Mouse (Mus musculus) liver, embryonic 14.5 days (tissue): ENCODE results near the gene Szrd1. TPM values are rescaled to one million over a fixed set of nuclear protein-coding genes. Genes with fewer than 3 reads are reported as not detected.
"Not testable (repeated sequence)": the region's sequence is repeated elsewhere in the genome, so short reads cannot be mapped to it uniquely, and the experiment has no call there.

Experiments used
- ATAC-seq: fragments of 200-750 bp; cut with Nextera tagmentation; 2 replicates; pipeline ENCODE4 v1.8.0; 2017; ENCODE audit warnings: moderate number of reproducible peaks, mild to moderate bottlenecking, moderate library complexity; ENCODE audit not compliant: insufficient read depth
- DNase-seq, 3 experiments: peaks; one replicate each; pipeline ENCODE4 v3.0.0-alpha.2; 2012 to 2013; ENCODE audit warnings: low read depth in 3 of 3, low spot score in 3 of 3
- H3K27ac ChIP-seq: fragments of 300-500 bp; sonication (generic); 2 replicates; pipeline ENCODE4 v1.5.1; 2014; ENCODE audit warnings: moderate library complexity, mild to moderate bottlenecking, control low read depth, inconsistent platforms
- H3K27me3 ChIP-seq: fragments of 300-500 bp; sonication (generic); 2 replicates; pipeline ENCODE4 v1.6.1; 2014; ENCODE audit warnings: mild to moderate bottlenecking, low read length, moderate library complexity; ENCODE audit not compliant: control insufficient read depth, insufficient read depth
- H3K36me3 ChIP-seq: fragments of 300-500 bp; sonication (generic); replicated peaks from 2 replicates; pipeline ENCODE4 v1.6.1; 2014; ENCODE audit warnings: low read depth; ENCODE audit not compliant: control insufficient read depth, insufficient read depth
- H3K4me1 ChIP-seq, 2 experiments: fragments of 200-500 bp in 1 of 2; fragments of 300-500 bp in 1 of 2; sonication (generic) in 1 of 2; replicated peaks; 2 replicates each; pipeline ENCODE4 v1.6.1; 2012 to 2014; ENCODE audit warnings: antibody characterized with exemption in 1 of 2, inconsistent platforms in 1 of 2, low read length in 1 of 2; ENCODE audit not compliant: control insufficient read depth in 2 of 2, insufficient read depth in 2 of 2
- H3K4me2 ChIP-seq: fragments of 300-500 bp; sonication (generic); 2 replicates; pipeline ENCODE4 v1.6.1; 2014; ENCODE audit warnings: low read depth, mild to moderate bottlenecking, control low read depth, moderate library complexity
- H3K4me3 ChIP-seq, 2 experiments: fragments of 200-500 bp in 1 of 2; fragments of 300-500 bp in 1 of 2; sonication (generic) in 1 of 2; 2 replicates each; pipeline ENCODE4 v1.5.1; 2012 to 2014; ENCODE audit warnings: low read depth in 2 of 2, low read length in 2 of 2, mild to moderate bottlenecking in 2 of 2, control low read depth in 1 of 2, inconsistent platforms in 1 of 2, moderate library complexity in 1 of 2; ENCODE audit not compliant: insufficient read depth in 1 of 2
- H3K9ac ChIP-seq: fragments of 300-500 bp; sonication (generic); replicated peaks from 2 replicates; pipeline ENCODE4 v1.6.1; 2014; ENCODE audit warnings: mild to moderate bottlenecking, control low read depth, moderate library complexity
- H3K9me3 ChIP-seq: fragments of 300-500 bp; sonication (generic); 2 replicates; pipeline ENCODE4 v1.6.1; 2016; ENCODE audit warnings: low read length, mixed read lengths; ENCODE audit not compliant: control insufficient read depth
- CTCF ChIP-seq: IDR thresholded peaks from 2 replicates; pipeline ENCODE4 v1.5.1; 2016; ENCODE audit warnings: antibody characterized with exemption, low read depth, control low read depth
- EP300 ChIP-seq: IDR thresholded peaks from 2 replicates; pipeline ENCODE4 v1.6.1; 2016; ENCODE audit warnings: antibody characterized with exemption, low read depth
- WGBS: fragments of 180-500 bp; shearing (Covaris S2); extraction: QIAGEN DNeasy Blood & Tissue Kit; methylation state at CpG from one replicate; pipeline ENCODE4 v1.1.7; 2014; ENCODE audit not compliant: insufficient replicate concordance; 5-methylcytosine and 5-hydroxymethylcytosine counted together
- polyA plus RNA-seq, 2 experiments: library from polyadenylated mRNA; depleted of rRNA in 1 of 2; stranded (reverse) in 1 of 2; unstranded in 1 of 2; fragments of >200 nt; fragmentation: Nextera tagmentation in 1 of 2; extraction: Ambion mirVana in 1 of 2; gene quantifications; 2 replicates each; pipeline versions ENCODE4 v1.2.1 to v1.2.3; 2012 to 2014

The Szrd1 gene
- polyA plus RNA-seq, 2 experiments = 13.3 to 14.3 TPM

DNA sequence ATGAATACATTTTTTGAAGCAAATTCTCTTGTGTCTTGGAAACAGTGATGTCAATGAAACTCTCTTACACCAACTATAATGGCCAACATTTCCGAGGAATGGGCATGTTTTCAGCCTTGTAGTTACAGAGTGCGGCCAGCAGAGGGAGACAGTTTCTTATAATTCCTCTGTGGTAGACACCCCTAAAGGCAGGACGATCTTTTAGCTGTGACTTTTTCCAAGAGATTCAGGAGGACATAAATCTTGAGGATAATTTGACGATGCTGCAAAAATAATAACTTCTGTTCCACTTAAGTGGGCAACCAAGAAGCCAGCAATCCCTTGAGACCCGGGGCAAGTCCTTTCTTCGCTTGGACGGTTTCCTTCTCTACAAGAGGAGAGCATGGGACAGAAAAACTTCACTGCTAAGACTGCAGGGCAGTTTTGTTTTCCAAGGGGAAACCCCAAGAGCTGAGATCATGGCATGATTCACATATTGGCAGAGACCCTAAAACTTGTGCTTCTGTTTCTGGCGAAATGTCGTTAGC lies 2.8 kb upstream of the Szrd1 start:
- Histone ChIP-seq H3K9me3 (no peaks in the 10 kb centered on the region), H3K9ac (no peak overlapping the region), H3K36me3 (no peaks in the 10 kb centered on the region), H3K27me3 (no peaks in the 10 kb centered on the region), H3K4me3 (no peak overlapping the region), H3K4me2 (peak overlapping the region; percentile 4; the same call in 1 of the 2 replicates), H3K4me1 (peaks cover 12 to 23% of the 10 kb centered on the region in 2 experiments), H3K27ac (no peak overlapping the region)
- peak in 2 of 3 experiments; percentile 58 to 59 for DNase-seq
- TF ChIP-seq CTCF (peak; percentile 89), EP300 (no peak)
- ATAC-seq = no peak
- WGBS = 35% methylated on average over 9 of the region's 9 CpGs

DNA sequence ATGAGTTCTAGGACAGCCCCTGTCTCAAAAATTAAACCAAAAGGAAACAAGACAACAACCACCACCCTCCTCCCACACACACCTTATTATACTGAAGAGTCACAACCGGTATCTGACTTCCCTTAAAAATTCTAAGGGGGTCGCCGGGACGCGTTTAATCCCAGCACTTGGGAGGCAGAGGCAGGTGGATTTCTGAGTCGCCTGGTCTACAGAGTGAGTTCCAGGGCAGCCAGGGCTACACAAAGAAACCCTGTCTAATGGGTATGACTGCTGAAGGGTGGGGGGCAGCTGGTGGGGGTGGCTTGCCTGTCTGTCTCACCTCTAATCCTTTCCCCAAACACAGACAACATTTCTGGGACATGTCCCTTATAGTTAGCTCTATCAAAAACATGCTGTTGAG lies 1.4 kb upstream of the Szrd1 start:
- no peak overlapping the region for H3K4me3 ChIP-seq
- no peak overlapping the region for H3K9ac ChIP-seq
- H3K27ac ChIP-seq = no peak overlapping the region
- TF ChIP-seq CTCF (no peak), EP300 (no peak)
- H3K4me1 ChIP-seq = peaks cover 4 to 27% of the 10 kb centered on the region in 2 experiments
- no peak for ATAC-seq
- 79% methylated on average over 6 of the region's 6 CpGs for WGBS
- no peaks in the 10 kb centered on the region for H3K9me3 ChIP-seq
- DNase-seq = no peak
- no peaks in the 10 kb centered on the region for H3K36me3 ChIP-seq
- H3K27me3 ChIP-seq = no peaks in the 10 kb centered on the region
- no peak overlapping the region for H3K4me2 ChIP-seq

DNA sequence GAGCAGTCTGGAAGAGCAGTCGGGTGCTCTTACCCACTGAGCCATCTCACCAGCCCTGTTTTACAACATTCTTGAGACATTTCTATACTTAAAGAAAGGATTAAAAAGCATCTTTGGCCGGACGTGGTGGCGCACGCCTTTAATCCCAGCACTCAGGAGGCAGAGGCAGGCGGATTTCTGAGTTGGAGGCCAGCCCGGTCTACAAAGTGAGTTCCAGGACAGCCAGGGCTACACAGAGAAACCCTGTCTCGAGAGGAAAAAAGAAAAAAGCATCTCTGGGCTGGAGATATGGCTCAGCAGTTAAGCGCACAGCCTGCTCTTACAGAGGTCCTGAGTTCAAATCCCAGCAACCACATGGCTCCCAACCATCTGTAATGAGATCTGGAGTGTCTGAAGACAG lies 779 bp upstream of the Szrd1 start:
- not testable (repeated sequence) for ATAC-seq, H3K9me3 ChIP-seq
- peak overlapping the region; percentile 50 for H3K4me2 ChIP-seq

DNA sequence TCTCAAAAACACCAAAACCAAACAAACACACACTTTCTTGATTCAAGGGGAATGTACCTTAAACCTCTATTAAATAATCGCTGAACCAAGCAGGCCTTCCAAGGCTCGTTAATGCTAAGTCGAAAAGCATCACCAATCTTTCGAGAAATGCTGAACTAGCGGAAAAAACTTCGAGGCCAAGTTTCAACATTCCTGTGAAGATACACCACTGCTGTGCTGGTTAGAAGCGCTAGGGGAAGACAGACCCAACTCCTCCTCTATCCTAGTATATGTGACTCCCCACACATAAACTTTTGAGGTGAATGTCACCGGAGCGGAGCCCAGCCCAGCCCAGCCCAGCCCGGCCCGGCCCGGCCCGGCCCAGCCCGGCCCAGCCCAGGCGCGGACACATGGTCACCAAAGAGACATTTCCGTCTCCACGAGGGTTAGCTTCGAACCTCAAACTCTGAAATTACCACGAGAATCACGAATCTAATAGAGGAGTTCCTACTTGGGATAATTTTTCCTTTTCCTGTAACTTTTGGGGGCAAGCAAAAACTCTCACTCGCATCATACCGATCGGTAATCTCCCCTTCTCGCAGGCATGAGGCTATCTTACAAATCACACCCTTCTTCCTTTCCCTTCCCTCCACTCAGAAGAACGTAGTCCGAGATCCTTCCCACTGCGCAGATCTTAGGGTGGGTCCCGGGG lies 1.0 kb downstream of the Szrd1 start:
- peaks cover 4 to 29% of the 10 kb centered on the region in 2 experiments for H3K4me1 ChIP-seq
- no peaks in the 10 kb centered on the region for H3K36me3 ChIP-seq
- peak overlapping the region; percentile 70 to 84 for H3K4me3 ChIP-seq
- WGBS = under 1% methylated on average over 29 of the region's 29 CpGs
- peak overlapping the region; percentile 92 for H3K4me2 ChIP-seq
- DNase-seq = peak in 1 of 3 experiments; percentile 42
- H3K27ac ChIP-seq = peak overlapping the region; percentile 31
- peak overlapping the region; percentile 74 for H3K9ac ChIP-seq
- ATAC-seq = peak; percentile 23
- H3K9me3 ChIP-seq = no peaks in the 10 kb centered on the region
- TF ChIP-seq CTCF (no peak), EP300 (no peak)
- no peaks in the 10 kb centered on the region for H3K27me3 ChIP-seq

More for the DNA sequence above, 779 bp upstream of the Szrd1 start:
- H3K9ac ChIP-seq, H3K36me3 ChIP-seq, H3K27ac ChIP-seq, H3K4me3 ChIP-seq, DNase-seq, H3K27me3 ChIP-seq: not testable (repeated sequence)
- peaks cover 4 to 29% of the 10 kb centered on the region in 2 experiments for H3K4me1 ChIP-seq
- 77% methylated on average over 9 of the region's 9 CpGs for WGBS

DNA sequence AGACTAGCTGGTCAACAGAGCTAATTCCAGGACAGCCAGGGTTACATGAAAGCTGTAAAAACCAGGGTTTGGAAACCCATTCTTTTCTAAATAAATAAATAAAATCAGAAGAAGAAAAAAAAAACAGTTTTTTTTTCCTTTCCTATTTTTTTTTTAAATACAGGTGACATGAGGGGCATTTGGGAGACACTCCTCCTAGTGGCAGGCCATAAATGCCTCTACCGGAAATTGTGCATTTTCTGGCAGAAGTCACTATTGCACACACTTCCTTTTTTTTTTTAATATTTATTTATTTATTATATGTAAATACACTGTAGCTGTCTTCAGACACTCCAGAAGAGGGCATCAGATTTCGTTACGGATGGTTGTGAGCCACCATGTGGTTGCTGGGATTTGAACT lies 1.8 kb downstream of the Szrd1 start:
- H3K36me3 ChIP-seq, H3K27ac ChIP-seq, DNase-seq, H3K27me3 ChIP-seq, H3K4me3 ChIP-seq, ATAC-seq, H3K9ac ChIP-seq, H3K9me3 ChIP-seq: not testable (repeated sequence)
- TF ChIP-seq CTCF = peak; percentile 21; the same call in 1 of the 2 replicates
- WGBS = 33% methylated on average over 3 of the region's 3 CpGs
- Histone ChIP-seq H3K4me1 (peaks cover 4 to 31% of the 10 kb centered on the region in 2 experiments), H3K4me2 (peak overlapping the region; percentile 92)
